Mouse (Mus musculus): ENCODE results near the gene Magohb.

- TF ChIP-seq CTCF (IDR thresholded peaks at IDR 0.05; ENCODE audit: low read depth): no peak
- no peak for TF ChIP-seq EP300 (IDR thresholded peaks at IDR 0.05; ENCODE audit: low read depth)
Observed at GRCm38 (mm10) chr6:131264175-131264574, 28.9 kb downstream of the Magohb start.

Data from heart, postnatal 0 days (tissue).